Mouse (Mus musculus): ENCODE measurements around the gene Tank.

DNA sequence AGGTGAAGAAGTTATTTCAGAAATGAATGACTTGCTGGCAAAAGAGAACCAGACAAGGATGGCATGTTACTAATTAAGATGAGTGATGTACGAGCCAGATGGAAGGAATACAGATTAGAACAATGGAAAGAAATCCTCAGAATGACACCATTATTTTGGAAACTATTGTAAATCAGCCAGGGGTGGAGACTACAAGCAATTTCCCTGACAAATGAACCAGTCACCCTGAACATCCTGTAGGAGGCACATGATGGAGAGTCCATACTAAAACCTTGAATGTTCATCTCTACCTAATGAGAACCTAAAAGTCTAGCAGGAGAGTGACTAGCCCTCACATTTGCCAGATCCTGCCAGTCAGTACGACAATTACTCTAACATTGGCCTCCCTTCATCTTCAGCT, 22.6 kb upstream of the Tank start:
- no peak for TF ChIP-seq CTCF (IDR thresholded peaks at IDR 0.05; ENCODE audit: control insufficient read depth, insufficient read depth, insufficient replicate concordance, low read depth, low read length)
- no peak for TF ChIP-seq POLR2A (IDR thresholded peaks at IDR 0.05; ENCODE audit: control insufficient read depth, low read depth, low read length)

All from testis, adult 2 months (tissue).